In the genomic region with DNA sequence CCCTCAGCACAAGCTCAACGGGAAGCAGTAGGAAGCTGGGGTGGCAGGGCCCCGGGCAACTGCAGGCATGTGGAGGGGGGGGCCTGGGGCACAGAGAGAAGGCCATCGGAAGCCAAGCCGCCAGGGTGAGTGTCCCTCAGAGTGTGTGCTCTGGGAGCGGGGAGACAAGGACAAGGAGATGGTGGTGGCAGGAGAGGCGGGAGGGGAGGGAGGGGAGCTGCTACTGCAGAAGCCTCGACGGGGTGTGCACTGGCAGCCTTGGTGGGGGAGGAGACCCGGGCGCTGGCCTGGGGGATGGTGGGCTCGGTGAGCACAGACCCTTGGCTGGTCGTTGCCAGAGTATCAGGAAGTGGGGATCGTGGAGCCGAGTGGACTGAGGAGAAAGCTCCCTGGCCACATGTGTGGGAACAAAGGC, we compare ENCODE assay signal across 10 mouse cellular contexts. TPM values are rescaled to one million over a fixed set of nuclear protein-coding genes. Genes with fewer than 3 reads are reported as not detected.
DNase-seq lines count a peak whose midpoint lies in the region; ATAC-seq and TF ChIP-seq lines count a peak whose summit lies in the region.
"Had no signal": no experiment of that assay in that cellular context is flagged by ENCODE, and none has a peak within 500 bp of the region (broad histone marks: within the 10 kb centered on the region; RNA-seq: fewer than 3 reads in every experiment).

No protein-coding gene starts in this region.

- peak overlapping the region; percentile 92 for H3K9ac ChIP-seq in heart, embryonic 13.5 days
- 0 out of 2 replicates have a peak overlapping the region, but pooled peaks have one; percentile 9 for H3K9ac ChIP-seq in embryonic facial prominence, embryonic 15.5 days
- peak overlapping the region; percentile 43 for H3K9ac ChIP-seq in limb, embryonic 14.5 days (ENCODE audit: low read depth, low read length, severe bottlenecking)
- H3K9ac ChIP-seq: liver, embryonic 13.5 days had no signal

- H3K9me3 ChIP-seq in heart, embryonic 13.5 days = no peaks in the 10 kb centered on the region
- H3K9me3 ChIP-seq in embryonic facial prominence, embryonic 15.5 days (replicated peaks) = no peaks in the 10 kb centered on the region
- H3K9me3 ChIP-seq in limb, embryonic 14.5 days (ENCODE audit: control insufficient read depth, low read length) = no peaks in the 10 kb centered on the region
- H3K9me3 ChIP-seq: liver, embryonic 13.5 days had no signal

- intact Hi-C loops in gastrocnemius, postnatal 14 days (cut with DNase I; ENCODE audit: low total_unique reads) = no loop called here

- H3K36me3 ChIP-seq in heart, embryonic 13.5 days = peaks cover 4% of the 10 kb centered on the region; the same call in 1 of the 2 replicates
- H3K36me3 ChIP-seq in embryonic facial prominence, embryonic 15.5 days = no peaks in the 10 kb centered on the region
- no peaks in the 10 kb centered on the region for H3K36me3 ChIP-seq in limb, embryonic 14.5 days (ENCODE audit: control insufficient read depth, insufficient read depth, low read length)
- H3K36me3 ChIP-seq: liver, embryonic 13.5 days had no signal

- DNase-seq in heart, postnatal 4 days = no peak
- peak; percentile 12 for DNase-seq in Muller cell, postnatal 12 days (ENCODE audit: inconsistent ontology term)
- no peak for DNase-seq in limb, embryonic 14.5 days (ENCODE audit: low spot score)
- DNase-seq in gastrocnemius, postnatal 14 days = no peak
- no peak for DNase-seq in thymus, postnatal 25 days
- DNase-seq in frontal cortex, adult 2 months (ENCODE audit: extremely low spot score in 1 of 2, low spot score in 1 of 2) = no peak
- DNase-seq: liver, embryonic 13.5 days had no signal

- no peak for ATAC-seq in heart, embryonic 13.5 days (ENCODE audit: extremely low read depth, insufficient number of reproducible peaks, low FRiP score, low TSS enrichment)
- no peak for ATAC-seq in embryonic facial prominence, embryonic 15.5 days (ENCODE audit: insufficient number of reproducible peaks, low FRiP score, low TSS enrichment, low read depth)
- no peak for ATAC-seq in limb, embryonic 14.5 days (ENCODE audit: low FRiP score, low read depth)

- no peak for TF ChIP-seq POLR2A in limb, embryonic 14.5 days (IDR thresholded peaks at IDR 0.05; ENCODE audit: borderline replicate concordance, extremely low read depth, insufficient read depth, insufficient read length)

- peak overlapping the region; percentile 79 for H3K4me2 ChIP-seq in heart, embryonic 13.5 days
- peak overlapping the region; percentile 51 for H3K4me2 ChIP-seq in embryonic facial prominence, embryonic 15.5 days (replicated peaks)
- H3K4me2 ChIP-seq in limb, embryonic 14.5 days (replicated peaks; ENCODE audit: low read depth, low read length, severe bottlenecking) = peak overlapping the region; percentile 45
- H3K4me2 ChIP-seq: liver, embryonic 13.5 days had no signal

- 2% methylated on average over 13 of the region's 14 CpGs for WGBS in heart, embryonic 13.5 days
- under 1% methylated on average over 13 of the region's 14 CpGs for WGBS in embryonic facial prominence, embryonic 15.5 days
- 0% methylated on average over 9 of the region's 14 CpGs for WGBS in limb, embryonic 14.5 days

- peaks cover 47% of the 10 kb centered on the region for H3K4me1 ChIP-seq in heart, embryonic 13.5 days
- peaks cover 13% of the 10 kb centered on the region for H3K4me1 ChIP-seq in embryonic facial prominence, embryonic 15.5 days
- peaks cover 5% of the 10 kb centered on the region; the same call in 1 of the 2 replicates for H3K4me1 ChIP-seq in limb, embryonic 14.5 days (ENCODE audit: control insufficient read depth, insufficient read depth, low read length)
- H3K4me1 ChIP-seq: liver, embryonic 13.5 days had no signal

- H3K27me3 ChIP-seq in heart, embryonic 13.5 days (replicated peaks) = peaks cover 92% of the 10 kb centered on the region
- peaks cover 88% of the 10 kb centered on the region for H3K27me3 ChIP-seq in embryonic facial prominence, embryonic 15.5 days
- peaks cover 62% of the 10 kb centered on the region for H3K27me3 ChIP-seq in limb, embryonic 14.5 days (ENCODE audit: control insufficient read depth, insufficient read depth, low read length)

- peak overlapping the region; percentile 80 for H3K27ac ChIP-seq in heart, embryonic 13.5 days (replicated peaks)
- H3K27ac ChIP-seq in embryonic facial prominence, embryonic 15.5 days (replicated peaks) = no peak overlapping the region
- H3K27ac ChIP-seq in limb, embryonic 14.5 days (replicated peaks; ENCODE audit: low read depth, low read length) = no peak overlapping the region
- H3K27ac ChIP-seq: liver, embryonic 13.5 days had no signal

- H3K4me3 ChIP-seq in heart, embryonic 13.5 days = peak overlapping the region; percentile 61
- H3K4me3 ChIP-seq in embryonic facial prominence, embryonic 15.5 days (replicated peaks) = peak overlapping the region; percentile 37
- H3K4me3 ChIP-seq in limb, embryonic 14.5 days (replicated peaks; ENCODE audit: low read length) = peak overlapping the region; percentile 28
- H3K4me3 ChIP-seq: liver, embryonic 13.5 days had no signal

RNA-seq across cellular contexts. Expression of a gene that starts 13.6 kb away (rescaled TPM):
- polyA plus RNA-seq in heart, embryonic 13.5 days (2015; fragmentation: Nextera tagmentation; extraction: Ambion mirVana) = 1.6 and 1.7 TPM in 2 replicates
- 10 to 100 TPM; 50.2 to 51.9 TPM for total RNA-seq in heart, postnatal 4 days (2021)
- polyA plus RNA-seq in embryonic facial prominence, embryonic 15.5 days (2015; fragmentation: Nextera tagmentation; extraction: Ambion mirVana) = 1.3 TPM in 2 replicates
- polyA plus RNA-seq in limb, embryonic 14.5 days (2012; rRNA removed) = 15.3 and 23.0 TPM in 2 replicates
- polyA plus RNA-seq in limb, embryonic 14.5 days (2014; fragmentation: Nextera tagmentation; extraction: Ambion mirVana) = 1.6 and 1.8 TPM in 2 replicates
- 1 to 10 TPM in 1 of 2 experiments, under 1 TPM in 1; 0.51 to 1.3 TPM for total RNA-seq in gastrocnemius, postnatal 14 days (2021)
- 230 and 247 TPM in 2 replicates for polyA plus RNA-seq in frontal cortex, adult 2 months (2012; rRNA removed)
- total RNA-seq: common myeloid progenitor, adult 5-6 weeks had no signal
- polyA plus RNA-seq: liver, embryonic 13.5 days had no signal

RNA-seq across cellular contexts. Expression of a gene that starts 22.8 kb away (rescaled TPM):
- 0.70 and 1.4 TPM in 2 replicates for polyA plus RNA-seq in heart, embryonic 13.5 days (2015; fragmentation: Nextera tagmentation; extraction: Ambion mirVana)
- 1 to 10 TPM; 2.2 TPM for total RNA-seq in heart, postnatal 4 days (2021)
- polyA plus RNA-seq in embryonic facial prominence, embryonic 15.5 days (2015; fragmentation: Nextera tagmentation; extraction: Ambion mirVana) = 0.20 and 0.81 TPM in 2 replicates
- 1.8 and 3.1 TPM in 2 replicates for polyA plus RNA-seq in limb, embryonic 14.5 days (2012; rRNA removed)
- polyA plus RNA-seq in limb, embryonic 14.5 days (2014; fragmentation: Nextera tagmentation; extraction: Ambion mirVana) = 0.37 and 0.58 TPM in 2 replicates
- not detected for total RNA-seq in gastrocnemius, postnatal 14 days (2021)
- 12.2 and 14.4 TPM in 2 replicates for polyA plus RNA-seq in frontal cortex, adult 2 months (2012; rRNA removed)
- total RNA-seq: common myeloid progenitor, adult 5-6 weeks had no signal

RNA-seq across cellular contexts. Expression of a gene that starts 25.4 kb away (rescaled TPM):
- polyA plus RNA-seq in heart, embryonic 13.5 days (2015; fragmentation: Nextera tagmentation; extraction: Ambion mirVana) = 138 and 158 TPM in 2 replicates
- 10 to 100 TPM; 71.8 to 81.4 TPM for total RNA-seq in heart, postnatal 4 days (2021)
- polyA plus RNA-seq in embryonic facial prominence, embryonic 15.5 days (2015; fragmentation: Nextera tagmentation; extraction: Ambion mirVana) = 121 and 124 TPM in 2 replicates
- 167 and 215 TPM in 2 replicates for polyA plus RNA-seq in limb, embryonic 14.5 days (2012; rRNA removed)
- polyA plus RNA-seq in limb, embryonic 14.5 days (2014; fragmentation: Nextera tagmentation; extraction: Ambion mirVana) = 78.9 and 81.5 TPM in 2 replicates
- total RNA-seq in gastrocnemius, postnatal 14 days (2021) = 10 to 100 TPM; 60.2 to 73.5 TPM
- polyA plus RNA-seq in frontal cortex, adult 2 months (2012; rRNA removed) = 169 and 184 TPM in 2 replicates

RNA-seq across cellular contexts. Expression of a gene that starts 53.9 kb away (rescaled TPM):
- polyA plus RNA-seq in heart, embryonic 13.5 days (2015; fragmentation: Nextera tagmentation; extraction: Ambion mirVana) = 88.2 and 93.2 TPM in 2 replicates
- total RNA-seq in heart, postnatal 4 days (2021) = 10 to 100 TPM; 91.4 to 93.4 TPM
- polyA plus RNA-seq in embryonic facial prominence, embryonic 15.5 days (2015; fragmentation: Nextera tagmentation; extraction: Ambion mirVana) = 140 and 149 TPM in 2 replicates
- 182 and 265 TPM in 2 replicates for polyA plus RNA-seq in limb, embryonic 14.5 days (2012; rRNA removed)
- polyA plus RNA-seq in limb, embryonic 14.5 days (2014; fragmentation: Nextera tagmentation; extraction: Ambion mirVana) = 149 and 151 TPM in 2 replicates
- total RNA-seq in gastrocnemius, postnatal 14 days (2021) = 10 to 100 TPM; 44.1 to 48.8 TPM
- polyA plus RNA-seq in frontal cortex, adult 2 months (2012; rRNA removed) = 252 and 282 TPM in 2 replicates

RNA-seq across cellular contexts. Expression of a gene that starts 54.0 kb away (rescaled TPM):
- 8.5 and 9.1 TPM in 2 replicates for polyA plus RNA-seq in heart, embryonic 13.5 days (2015; fragmentation: Nextera tagmentation; extraction: Ambion mirVana)
- 1 to 10 TPM; 6.3 to 6.7 TPM for total RNA-seq in heart, postnatal 4 days (2021)
- polyA plus RNA-seq in embryonic facial prominence, embryonic 15.5 days (2015; fragmentation: Nextera tagmentation; extraction: Ambion mirVana) = 12.0 and 14.7 TPM in 2 replicates
- polyA plus RNA-seq in limb, embryonic 14.5 days (2012; rRNA removed) = 19.8 and 21.5 TPM in 2 replicates
- polyA plus RNA-seq in limb, embryonic 14.5 days (2014; fragmentation: Nextera tagmentation; extraction: Ambion mirVana) = 12.2 and 13.6 TPM in 2 replicates
- 1 to 10 TPM; 3.8 to 4.7 TPM for total RNA-seq in gastrocnemius, postnatal 14 days (2021)
- polyA plus RNA-seq in frontal cortex, adult 2 months (2012; rRNA removed) = 27.3 and 33.6 TPM in 2 replicates
- total RNA-seq: common myeloid progenitor, adult 5-6 weeks had no signal

Comparison
In these comparisons a context has a peak if more than half of its experiments do, and no peak if none do; other contexts are left out.
1. H3K9ac ChIP-seq: peak in every context shown above with its lines; median percentile 92 in heart, embryonic 13.5 days; 43 in limb, embryonic 14.5 days; 9 in embryonic facial prominence, embryonic 15.5 days.